Mouse (Mus musculus) gastrocnemius, adult 18-20 months (tissue): ENCODE measurements around the gene Dmrta2. TPM values are rescaled to one million over a fixed set of nuclear protein-coding genes. Genes with fewer than 3 reads are reported as not detected.

Experiments
- DNase-seq: peaks from one replicate; pipeline ENCODE4 v3.0.0; 2021; ENCODE audit warnings: low spot score
- total RNA-seq, 2 experiments: library from RNA; stranded (reverse); gene quantifications; 2 replicates each; pipeline ENCODE4 v1.2.3; 2021

The Dmrta2 gene
- total RNA-seq, 2 experiments from 2014 or later = 0.07 TPM

DNA sequence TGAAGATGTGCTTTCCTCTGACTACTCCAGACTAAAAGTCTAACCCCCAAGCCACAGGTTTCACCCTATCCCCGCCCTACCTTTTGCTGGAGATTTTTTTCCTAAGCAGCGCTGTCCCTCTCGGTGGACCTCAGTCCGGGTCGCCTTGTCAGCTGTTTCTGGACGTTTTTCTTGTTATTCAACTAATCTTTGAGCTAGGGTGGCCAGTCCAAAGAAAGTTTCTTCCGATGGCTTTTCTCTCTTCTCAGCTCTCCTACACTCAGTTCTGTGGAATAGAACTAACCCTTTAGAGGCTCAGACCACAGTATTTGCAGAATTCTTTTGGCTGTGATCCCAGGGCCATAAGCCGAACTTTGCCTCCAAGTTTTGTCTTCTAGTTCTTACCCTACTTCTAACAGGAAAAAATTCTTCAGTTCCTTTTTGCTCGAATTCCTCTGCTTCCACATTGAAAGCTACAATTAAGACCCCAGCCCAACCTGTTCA lies 1.0 kb downstream of the Dmrta2 start:
- no peak for DNase-seq

DNA sequence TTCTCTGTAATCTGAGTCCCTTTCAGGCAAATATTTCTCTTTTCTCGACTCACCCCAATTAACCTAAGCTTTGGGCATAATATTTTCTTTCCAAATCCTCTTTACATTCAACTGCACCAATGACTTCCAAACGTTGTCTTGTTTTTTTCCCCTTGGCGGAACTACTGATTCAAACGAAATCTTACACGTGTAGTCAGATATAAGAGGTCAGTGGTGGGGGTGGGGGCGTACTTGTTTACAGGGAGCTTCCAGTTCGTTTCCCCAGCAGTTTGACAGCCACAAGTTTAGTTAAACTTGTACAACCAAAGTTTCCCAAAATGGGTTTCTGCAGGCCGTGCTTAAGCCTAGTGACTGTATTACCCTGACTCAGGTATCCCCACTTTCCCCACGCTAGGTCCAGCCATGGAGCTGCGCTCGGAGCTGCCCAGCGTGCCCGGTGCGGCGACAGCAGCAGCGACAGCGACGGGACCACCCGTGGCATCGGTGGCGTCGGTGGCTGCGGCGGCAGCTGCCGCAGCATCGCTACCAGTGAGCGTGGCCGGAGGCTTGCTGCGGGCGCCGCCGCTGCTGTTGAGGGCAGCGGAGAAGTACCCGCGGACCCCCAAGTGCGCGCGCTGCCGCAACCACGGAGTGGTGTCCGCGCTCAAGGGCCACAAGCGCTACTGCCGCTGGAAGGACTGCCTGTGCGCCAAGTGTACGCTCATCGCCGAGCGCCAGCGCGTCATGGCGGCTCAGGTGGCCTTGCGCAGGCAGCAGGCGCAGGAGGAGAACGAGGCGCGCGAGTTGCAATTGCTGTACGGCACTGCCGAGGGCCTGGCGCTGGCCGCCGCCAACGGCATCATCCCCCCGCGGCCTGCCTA lies 1.8 kb downstream of the Dmrta2 start:
- DNase-seq = no peak

DNA sequence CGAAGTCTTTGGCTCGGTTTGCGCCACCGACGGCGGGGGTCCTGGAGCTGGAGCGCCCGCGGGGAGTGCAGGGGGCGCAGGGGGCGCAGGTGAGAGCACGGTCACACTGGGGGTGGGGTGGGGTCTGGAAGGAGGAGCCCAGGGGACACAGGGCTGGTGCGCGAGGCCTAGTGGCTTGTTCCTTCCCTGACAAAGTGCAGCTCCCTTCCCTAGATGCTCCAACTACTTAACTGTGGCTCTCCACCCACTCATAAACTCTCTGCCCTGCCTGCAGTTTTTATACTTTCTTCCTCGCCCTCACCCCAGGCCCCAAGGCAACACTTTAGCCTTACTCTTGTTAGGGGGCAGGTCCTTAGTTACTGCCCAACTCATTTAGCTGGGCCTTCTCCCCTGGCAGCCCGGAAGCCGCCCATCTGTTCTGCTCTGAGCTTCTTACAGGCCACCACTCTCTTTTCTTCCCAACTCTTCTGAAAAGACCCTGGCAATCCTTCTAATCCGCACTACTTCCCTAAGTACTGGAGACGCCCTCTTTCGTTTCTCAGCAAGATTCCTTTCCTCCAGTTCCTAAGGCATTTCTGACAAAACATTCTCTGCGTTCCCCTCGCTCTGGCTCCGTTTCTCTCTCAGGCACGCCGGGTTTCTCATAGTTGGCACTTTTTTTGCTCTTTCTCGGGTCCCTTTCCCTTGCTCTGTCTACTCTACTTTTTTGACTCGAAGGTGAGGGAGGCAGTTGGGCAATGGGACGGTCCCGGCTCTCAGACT lies 2.6 kb downstream of the Dmrta2 start:
- no peak for DNase-seq

DNA sequence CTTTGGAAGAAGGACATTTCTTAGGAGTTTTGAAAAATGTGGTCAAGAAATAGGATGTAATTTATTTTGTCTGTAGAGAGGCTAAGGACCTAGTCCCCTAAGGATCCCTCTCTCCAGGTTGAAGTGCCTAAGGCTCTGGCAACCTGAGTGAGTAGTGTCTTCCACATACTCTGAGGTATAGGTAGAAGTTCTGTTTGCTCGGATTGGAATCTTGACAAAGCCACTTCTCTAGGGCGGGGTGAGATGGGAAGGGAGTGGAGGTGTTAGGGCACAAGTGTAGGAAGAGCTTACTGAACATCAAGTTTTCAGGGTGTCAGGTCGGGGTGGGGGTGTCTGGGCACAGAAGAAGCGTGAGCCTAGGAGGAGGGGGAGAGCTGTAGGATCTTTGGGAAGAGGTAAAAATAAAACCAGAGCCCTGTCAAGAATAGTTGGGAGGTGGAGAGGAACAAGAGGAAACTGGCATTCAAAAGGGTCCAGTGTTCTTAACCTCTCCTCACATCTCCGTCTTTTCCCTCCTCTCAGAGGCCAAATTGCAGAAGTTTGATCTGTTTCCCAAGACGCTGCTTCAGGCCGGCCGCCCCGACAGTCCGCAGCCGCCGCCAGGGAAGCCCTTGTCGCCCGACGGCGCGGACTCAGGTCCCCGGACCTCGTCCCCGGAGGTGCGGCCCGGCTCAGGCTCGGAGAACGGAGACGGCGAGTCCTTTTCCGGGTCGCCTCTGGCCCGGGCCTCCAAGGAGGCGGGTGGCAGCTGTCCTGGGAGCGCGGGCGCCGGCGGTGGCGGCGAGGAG lies 3.4 kb downstream of the Dmrta2 start:
- no peak for DNase-seq

DNA sequence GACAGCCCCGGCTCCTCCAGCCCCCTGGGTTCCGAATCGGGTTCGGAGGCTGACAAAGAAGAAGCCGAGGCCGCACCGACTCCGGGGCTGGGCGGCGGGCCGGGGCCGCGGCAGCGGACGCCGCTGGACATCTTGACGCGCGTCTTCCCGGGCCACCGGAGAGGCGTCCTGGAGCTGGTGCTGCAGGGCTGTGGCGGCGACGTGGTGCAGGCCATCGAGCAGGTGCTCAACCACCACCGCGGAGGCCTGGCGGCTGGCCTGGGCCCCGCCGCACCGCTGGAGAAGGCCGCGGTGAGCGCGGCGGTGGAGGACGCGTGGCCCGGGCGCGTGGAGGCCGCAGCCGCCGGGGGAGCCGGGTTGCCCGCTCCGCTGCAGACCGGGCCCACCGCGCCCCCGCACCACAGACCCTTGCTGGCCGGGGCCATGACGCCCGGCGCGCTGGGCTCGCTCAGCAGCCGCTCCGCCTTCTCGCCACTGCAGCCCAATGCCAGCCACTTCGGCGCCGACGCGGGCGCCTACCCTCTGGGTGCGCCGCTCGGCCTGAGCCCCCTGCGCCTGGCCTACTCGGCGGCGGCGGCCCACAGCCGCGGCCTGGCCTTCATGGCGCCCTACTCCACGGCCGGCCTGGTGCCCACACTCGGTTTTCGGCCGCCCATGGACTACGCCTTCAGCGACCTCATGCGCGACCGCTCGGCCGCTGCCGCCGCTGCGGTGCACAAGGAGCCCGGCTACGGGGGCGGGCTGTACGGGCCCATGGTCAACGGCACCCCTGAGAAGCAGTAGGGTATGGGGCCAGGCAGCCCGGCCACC lies 4.2 kb downstream of the Dmrta2 start:
- DNase-seq = no peak

DNA sequence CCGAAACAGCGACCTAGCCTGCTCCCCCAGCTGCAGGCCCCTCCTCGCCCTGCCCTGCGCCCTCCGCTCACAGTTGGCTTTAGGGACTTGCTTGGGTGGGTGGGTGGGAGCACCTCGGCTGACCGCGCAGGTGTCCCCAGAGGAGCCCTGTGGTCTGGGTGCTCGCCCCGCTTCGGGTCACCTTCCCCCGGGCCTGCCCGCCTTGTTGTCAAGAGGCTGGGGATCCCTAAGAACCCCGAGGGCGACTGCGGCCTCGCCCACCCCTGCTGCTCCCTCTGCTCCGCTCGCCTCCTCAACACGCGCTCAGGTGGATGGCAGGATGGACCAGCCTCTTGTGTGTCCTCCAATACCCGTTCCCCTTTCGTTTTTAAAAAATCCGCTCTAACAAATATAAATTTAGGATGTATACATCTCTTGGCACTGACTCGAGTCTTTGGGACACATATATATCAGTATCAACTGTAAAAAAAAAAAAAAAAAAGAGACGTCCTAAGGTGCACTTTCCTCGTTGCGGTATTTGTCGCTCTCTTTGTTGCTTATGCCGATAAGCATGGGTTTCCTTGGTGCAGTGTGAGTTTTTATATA lies 4.9 kb downstream of the Dmrta2 start:
- no peak for DNase-seq

DNA sequence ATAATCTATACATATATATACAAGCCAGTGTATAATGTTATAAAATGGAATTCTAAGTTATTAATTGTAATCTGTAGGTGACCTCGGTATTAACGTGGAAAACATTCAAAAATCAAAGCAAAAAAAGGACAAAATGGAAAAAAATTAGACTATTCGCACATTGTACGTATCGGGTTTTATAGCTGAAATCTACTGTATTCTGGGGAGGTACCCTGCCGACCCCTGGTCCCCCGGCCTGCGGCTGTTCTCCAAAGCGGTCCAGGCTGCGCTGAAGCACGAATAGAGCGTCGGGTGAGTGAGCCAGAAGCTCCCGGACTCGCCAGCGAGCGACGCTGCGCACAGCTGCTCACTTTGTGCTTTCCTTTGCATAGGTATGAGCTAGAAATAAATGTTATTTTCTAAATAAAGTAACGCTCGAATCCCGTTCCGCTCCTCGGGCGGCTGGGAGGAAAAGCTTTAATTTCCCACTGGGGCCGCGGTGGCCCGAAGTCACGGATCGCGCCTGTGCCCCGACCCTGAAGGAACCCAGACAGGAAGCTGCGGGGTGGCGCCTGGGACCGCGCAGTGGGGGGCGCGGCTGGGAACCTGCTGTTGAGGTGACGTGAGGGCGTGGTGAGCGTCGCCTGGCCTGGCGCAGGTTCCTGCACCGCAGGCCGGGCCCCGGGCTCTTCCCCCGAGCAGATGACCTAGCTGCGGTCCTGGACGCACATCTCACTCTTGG lies 5.6 kb downstream of the Dmrta2 start:
- DNase-seq = no peak

DNA sequence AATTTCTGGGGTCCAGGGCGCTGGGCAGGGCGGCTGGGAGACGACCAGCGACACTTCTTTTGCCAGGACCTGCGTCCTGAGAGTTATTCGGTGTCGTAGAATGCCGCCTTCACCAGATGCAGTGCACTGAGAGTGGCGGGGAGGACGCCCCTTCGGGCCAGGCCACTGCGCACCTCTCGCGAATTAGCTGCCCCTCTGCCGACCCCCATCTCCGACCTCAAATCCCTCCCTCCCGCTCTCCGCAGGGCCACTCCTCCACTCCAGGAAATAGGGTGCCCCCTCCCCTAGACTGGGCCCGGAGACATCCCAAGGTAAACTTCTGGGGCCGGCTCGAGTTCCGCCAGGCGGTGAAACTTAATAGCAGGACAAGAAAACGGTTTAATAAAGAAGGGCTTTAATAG lies 6.2 kb downstream of the Dmrta2 start:
- DNase-seq = no peak

DNA sequence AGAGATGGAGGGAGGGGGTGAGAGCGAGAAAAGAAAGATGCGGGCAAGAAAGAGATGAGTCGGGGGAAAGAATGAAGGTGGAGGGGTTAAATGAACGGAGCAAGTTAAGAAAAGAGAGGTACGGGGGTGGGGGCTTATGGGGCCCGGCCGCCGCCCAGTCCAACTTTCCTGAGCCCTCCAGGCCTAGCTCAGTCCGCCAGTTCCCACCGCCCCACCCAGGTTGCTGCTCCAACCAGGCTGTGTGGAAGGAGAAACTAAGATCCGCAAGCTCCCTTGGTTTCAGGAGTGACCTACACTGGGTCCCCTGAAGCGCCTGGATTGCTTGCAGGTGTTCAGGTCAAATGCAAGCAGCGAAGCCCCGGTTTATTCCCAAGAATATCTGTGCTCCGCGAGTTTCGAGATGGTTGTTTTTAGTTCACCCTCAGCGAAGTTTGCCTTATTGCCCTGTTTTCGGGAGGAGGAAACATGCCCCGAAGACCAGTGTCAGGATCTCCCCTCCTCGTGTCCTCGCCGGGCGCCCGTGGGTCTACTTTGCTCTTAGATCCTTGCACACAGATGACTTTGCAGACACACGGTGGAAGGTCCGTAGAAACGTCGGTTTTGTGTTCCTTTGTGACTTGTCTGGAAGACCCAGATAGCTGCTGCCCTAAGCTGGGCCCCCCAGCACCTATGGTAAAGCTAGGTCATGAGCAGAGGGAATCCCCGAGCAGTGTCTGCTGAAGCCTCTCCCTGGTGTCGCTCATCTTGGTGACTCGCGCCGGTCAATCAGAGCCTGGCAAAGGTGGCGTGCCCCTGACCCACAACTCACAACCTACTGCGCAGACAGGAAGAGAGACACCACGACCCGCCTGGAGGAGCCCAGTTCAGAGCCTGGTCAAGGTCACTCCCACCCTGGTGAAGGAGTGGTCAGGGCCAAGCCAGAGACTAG lies 6.9 kb downstream of the Dmrta2 start:
- no peak for DNase-seq

DNA sequence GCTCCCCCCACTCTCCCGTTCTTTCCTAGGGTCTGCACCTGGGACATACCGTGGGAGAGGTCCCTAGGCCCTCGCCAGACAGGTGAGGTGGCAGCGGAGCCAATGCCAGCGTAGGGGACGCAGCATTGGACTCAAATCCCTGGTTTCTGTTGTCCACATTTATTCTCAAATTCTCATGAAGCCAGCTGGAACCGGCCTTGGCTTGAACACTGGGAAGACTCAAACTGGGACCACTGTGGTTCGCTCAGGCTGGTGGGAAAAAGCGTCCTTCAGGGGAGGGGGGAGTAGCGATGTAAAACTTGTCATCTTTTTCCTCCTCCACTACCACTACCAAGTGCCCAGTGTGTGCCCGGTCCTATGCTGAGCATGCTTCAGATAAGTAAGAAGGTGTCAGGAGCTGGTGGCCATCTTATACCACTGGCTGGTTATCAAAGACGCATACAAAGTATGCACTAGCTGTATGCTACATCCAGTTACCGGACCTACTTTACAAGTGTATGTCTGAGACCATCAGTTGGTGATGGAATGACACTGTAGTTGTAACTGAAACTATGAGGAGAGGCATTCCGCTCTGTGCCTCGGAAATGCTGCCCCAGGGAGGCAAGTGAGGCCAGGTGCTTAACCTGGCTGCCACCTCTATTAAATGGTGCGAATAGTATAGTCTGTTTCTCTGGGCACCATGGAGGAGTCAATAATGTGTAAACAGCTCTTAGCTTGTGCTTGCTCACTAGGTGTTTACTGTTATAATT lies 7.7 kb downstream of the Dmrta2 start:
- no peak for DNase-seq

DNA sequence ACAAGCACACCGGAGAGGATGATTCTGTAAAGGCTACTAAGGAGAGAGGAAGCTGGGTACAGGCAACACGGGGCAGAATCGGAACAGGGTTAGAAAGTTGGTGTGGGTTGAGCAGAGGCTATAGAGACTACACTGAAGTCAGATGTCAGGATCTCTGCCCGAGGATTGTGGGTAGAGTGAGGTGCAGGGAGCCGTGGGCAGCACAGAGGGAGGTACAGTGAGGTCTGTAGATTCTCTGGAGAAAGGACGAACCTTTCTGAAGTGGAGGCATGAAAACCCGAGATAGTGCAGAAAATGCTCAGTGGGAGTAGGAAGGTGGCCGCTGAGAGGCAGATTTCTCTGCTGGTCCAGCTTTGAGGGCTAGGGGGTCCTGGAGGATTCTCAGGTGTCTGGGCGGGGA lies 8.4 kb downstream of the Dmrta2 start:
- no peak for DNase-seq

DNA sequence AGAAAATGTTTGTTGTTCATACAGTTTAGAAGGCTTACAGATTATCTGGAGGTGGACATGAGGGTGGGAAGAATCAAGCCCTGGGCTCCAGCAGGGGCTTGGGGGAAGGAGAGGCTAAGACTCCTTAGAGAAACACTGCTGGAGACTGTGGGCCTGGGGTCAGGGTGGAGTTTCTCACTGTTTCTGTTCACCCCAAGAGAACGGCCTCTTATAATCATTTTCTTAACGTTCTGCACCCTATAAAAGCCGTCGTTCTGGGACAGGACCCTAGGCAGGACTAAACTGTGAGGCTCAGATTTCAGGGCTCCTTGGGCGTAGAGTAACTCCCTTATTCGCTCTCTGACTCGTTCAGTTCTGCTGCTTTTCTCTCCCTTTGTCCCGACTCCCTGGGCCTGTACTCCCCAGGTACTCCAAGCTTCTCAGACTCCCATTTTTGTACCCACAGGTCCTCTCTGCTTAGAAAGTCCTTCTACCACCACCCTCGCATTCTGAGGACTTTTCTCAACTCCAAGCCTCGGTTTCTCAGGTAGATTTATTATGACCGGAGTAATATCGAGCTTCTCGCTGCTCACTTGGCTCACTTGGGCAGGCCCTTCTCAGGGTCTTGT lies 9.0 kb downstream of the Dmrta2 start:
- DNase-seq = no peak

DNA sequence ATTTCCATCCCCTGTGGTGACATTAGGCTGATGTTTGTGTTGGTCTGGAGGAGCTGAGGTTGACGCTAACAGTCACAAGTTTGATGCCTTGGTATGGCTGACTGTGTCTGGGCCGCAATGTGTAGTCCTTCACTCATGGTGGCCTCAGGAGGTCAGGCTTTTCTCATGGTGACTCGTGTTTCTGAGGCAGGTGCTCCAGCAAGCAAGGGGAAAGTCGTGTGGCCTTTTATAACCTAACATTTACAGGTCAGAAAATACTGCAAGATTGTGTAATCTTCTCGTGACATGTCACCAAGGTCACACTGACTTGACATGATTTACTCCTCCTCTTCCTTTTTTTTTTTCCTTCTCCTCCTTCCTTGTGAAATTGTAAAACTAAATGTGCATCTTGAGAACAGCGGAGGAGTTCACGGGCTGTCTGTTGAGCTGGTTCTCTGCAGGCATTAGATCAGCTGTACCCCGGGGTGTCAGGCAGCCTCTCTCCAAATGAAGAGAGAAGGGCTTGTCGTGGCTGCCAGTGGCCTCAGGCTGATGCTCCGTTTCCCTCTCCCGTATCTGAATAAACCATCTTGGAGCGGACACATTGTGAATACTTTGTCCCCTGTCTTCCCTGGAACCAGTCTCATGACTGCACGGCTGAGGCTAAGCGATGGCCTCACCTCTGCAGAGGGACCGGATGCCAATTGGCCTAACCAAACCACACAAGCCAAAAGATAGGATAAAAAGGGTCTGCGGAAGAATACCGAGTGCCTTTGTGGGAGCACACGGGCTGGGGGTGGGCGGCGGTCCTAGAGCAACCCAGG lies 9.9 kb downstream of the Dmrta2 start:
- no peak for DNase-seq

DNA sequence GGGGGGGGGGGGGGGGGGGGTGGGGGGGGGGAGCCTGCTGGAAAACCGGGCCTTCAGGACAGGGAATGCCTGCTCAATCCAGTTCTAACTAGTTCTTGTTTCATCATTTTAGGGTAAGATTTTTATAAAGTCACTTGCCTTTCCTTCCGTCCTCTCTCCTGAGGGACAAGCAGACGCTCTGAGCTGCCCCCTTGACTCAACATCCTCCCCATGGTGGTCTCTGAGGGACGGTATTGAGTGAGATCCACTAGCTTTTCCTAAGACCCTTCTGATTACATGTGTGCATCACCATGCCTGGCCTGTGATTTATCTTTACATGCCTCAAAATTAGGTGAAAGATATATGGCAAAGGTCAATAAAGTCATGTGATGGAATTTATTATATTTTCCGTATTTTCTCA lies 10.6 kb downstream of the Dmrta2 start:
- no peak for DNase-seq

DNA sequence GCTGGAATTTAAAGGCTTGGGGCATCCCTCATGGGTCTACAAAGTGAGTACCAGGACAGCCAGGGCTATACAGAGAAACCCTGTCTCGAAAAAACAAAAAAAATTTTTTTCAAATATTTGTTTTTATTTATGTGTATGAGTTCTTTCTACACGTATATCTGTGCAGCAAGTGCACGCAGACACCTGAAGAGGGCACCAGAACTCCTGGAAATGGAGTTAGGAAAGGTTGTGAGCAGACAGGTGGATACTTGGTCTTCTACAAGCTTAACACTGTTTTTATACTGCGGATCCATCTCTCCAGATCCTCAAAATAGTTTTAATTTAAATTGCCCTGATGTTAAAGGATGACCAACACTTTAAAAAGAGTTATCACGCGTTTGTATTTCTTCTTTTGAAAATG lies 11.4 kb downstream of the Dmrta2 start:
- DNase-seq = no peak

DNA sequence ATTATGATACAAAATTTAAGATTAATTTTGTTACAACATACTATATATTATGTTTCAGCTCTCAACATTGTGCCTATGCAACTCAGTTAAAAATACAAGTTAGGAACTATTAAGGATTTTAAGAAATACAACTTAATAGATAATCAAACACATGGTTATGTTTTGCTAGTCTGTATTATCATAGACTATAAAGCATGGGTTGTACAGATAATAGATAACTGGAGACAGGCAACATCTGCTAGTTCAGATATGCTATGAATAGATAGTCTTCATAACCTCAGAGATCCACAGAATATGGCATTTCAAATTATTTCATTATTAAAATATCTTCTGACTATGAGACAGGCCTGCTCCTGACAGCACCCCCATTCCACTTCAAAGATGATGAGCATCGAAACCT lies 28.2 kb downstream of the Dmrta2 start:
- no peak for DNase-seq

DNA sequence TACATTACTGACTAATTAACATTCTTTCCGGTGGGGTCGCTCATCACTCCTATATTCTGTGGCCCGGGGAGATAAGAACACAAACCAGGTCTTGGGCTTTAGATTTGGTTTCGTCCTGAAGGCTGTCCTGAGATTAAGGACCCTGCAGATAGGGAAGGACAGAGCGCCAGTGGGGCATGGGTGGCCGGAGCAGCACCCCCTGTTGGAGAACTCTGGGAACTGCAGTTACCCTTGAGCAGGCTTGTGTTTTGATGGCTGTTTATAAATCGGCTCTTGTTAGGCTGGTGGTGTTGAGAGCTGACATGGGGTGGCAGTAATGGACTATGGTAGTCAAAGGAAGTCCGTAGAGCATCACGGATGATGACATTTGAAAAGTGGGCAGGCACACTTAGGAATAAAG lies 41.3 kb downstream of the Dmrta2 start:
- DNase-seq = no peak
